Mouse (Mus musculus) E14TG2a.4 (cell line): Measurements from ENCODE around the gene Jam3.

Experiments
- CTCF ChIP-seq: conservative IDR thresholded peaks from 2 replicates; pipeline ENCODE4 v1.5.1; 2014; ENCODE audit warnings: low read length
- NANOG ChIP-seq: IDR thresholded peaks from 2 replicates; pipeline ENCODE4 v1.6.1; 2014; ENCODE audit warnings: borderline replicate concordance, low read length, mixed read lengths
- POU5F1 ChIP-seq: IDR thresholded peaks from 2 replicates; pipeline ENCODE4 v1.6.1; 2014; ENCODE audit warnings: low read length, borderline replicate concordance

- peak; percentile 64 for TF ChIP-seq CTCF
- TF ChIP-seq POU5F1 = no peak
- no peak for TF ChIP-seq NANOG
Observed at GRCm38 (mm10) chr9:27176154-27176553, 20.9 kb upstream of the Jam3 start.
